Mouse (Mus musculus): ENCODE measurements around the gene Slc22a22.

Slc22a22 gene

DNA sequence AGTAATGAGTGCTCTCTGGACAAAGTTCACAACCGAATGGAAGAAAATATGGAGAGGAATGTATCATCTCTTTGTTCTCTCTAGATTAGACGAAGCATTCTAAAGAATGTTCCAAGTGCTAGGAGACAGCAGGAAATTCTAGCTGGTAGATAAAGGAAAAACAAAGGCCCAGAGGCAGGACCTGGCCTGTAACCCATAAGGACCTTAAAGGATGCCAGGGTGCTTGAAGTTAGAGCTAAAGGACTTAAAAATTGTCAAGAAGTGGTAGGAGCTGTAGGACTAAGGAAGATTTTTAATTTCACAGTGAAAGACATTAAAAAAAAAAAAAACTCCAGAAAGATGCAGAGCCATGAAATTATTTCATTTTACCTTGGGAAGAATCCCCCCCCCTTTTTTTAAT is at the start of gene Slc22a22:
TSS of gene Slc22a22 (minus strand) at position 101 of the 400 bp plus-strand sequence.
- in situ Hi-C loops (cut with MboI, MseI), result no loop called here

DNA sequence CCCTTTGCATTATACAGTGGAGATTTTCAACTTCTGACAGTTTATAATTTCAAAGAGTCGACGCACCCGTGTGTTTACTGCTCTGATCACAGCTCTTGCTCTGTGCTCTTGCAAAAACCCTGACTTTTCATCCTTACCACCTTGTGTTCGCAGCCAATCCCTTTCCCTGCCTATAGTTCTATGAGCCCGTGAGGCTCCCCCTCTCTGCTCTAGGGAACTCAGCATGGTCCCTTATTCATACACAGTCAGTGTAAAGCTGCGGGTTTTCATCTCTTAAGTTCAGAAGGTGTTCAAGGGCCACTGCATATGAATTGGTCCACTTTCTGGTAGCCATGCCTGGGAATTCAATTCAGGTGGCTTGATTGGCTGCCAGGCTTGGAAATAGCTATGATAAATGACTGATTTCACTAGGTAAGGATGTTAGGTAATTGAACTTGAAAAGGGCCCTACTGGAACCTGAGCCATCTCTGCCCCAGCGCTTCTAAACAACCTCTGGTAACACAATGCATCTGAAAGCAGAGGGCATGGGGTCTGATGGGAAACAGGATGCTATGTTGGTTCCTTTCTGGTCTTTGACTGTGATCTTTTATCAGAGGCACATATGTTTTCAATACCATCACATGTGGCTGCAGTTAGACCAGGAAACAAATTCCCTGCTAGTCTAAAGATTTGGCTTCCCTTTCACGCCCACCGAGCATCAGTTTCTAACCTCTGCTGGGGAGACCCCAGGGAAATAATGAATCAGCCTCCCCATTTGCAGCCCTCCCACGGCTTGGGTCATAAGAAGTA is 46.3 kb upstream of the Slc22a22 start:
- in situ Hi-C loops (cut with MboI, MseI), result loop anchor here (25.0 kb wide), 1 partner anchor 1186 kb away; no protein-coding TSS in a partner anchor

DNA sequence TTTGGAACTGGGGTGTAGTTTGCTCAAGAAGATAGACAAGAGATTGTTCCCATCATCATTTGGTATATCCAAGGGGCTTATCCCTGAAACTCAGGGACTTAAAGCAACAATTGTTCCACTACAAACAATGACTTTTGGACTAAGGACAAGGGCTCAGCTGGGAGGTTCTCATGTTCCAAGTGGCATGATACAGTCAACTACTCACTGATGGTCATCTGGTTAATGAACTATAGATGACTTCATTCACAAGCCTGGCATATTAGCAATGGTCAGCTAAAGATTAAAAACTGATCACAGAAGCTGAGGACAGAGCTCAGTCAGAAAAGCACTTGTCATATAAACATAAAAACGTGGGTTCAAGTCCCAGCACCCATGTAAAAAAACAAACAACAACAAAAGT is 44.7 kb upstream of the Slc22a22 start:
- in situ Hi-C loops (cut with MboI, MseI), result loop anchor here (25.0 kb wide), 1 partner anchor 1185 kb away; no protein-coding TSS in a partner anchor

DNA sequence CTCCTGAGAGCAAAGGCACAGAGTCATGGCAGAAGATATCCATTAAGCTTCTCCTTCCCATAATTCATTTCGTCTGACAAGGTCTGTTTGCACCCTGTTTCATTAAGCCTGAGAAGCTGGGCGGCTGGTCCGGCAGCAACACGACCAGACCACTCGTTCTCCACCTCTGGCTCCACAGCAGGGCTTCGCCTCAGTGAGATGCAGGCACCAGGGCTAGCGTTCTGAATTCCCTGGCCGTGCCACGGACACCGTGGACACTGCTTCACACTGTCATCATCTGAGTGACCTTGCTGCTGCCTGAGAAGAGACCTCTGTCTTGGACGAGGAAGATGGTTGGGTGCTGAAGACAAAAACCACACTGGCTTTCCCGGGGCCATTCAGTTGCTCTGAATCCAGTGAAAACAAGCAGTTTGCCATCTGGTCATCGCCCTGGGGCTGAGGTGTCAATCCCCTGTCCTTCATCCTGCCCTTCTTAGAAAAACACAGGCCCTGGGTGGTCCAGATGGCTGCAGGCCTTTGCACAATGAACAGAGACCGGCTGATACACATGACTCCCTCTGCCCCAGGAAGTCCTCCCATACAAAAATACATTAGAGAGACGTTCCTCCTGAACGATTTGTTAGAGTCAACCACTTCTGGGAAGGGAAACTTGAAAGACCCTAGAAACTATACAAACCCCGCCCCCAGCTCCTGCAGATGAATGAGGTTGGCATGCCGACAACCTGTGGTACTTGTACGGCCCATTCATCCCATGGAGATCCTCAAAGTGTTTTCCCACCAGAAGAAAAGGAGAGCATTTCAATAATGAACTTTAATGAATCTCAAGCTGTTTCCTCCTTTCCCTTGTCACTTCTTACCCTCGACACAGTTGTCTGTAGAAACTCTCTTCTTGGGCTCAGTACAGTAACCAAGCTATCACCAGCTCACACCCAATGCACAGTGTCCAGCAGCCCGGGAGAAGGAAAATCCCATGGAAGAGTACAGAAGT is 32.1 kb upstream of the Slc22a22 start:
- in situ Hi-C loops (cut with MboI, MseI), result loop anchor here (10.0 to 25.0 kb wide), 2 partner anchors 1172 to 1445 kb away; no protein-coding TSS in a partner anchor

DNA sequence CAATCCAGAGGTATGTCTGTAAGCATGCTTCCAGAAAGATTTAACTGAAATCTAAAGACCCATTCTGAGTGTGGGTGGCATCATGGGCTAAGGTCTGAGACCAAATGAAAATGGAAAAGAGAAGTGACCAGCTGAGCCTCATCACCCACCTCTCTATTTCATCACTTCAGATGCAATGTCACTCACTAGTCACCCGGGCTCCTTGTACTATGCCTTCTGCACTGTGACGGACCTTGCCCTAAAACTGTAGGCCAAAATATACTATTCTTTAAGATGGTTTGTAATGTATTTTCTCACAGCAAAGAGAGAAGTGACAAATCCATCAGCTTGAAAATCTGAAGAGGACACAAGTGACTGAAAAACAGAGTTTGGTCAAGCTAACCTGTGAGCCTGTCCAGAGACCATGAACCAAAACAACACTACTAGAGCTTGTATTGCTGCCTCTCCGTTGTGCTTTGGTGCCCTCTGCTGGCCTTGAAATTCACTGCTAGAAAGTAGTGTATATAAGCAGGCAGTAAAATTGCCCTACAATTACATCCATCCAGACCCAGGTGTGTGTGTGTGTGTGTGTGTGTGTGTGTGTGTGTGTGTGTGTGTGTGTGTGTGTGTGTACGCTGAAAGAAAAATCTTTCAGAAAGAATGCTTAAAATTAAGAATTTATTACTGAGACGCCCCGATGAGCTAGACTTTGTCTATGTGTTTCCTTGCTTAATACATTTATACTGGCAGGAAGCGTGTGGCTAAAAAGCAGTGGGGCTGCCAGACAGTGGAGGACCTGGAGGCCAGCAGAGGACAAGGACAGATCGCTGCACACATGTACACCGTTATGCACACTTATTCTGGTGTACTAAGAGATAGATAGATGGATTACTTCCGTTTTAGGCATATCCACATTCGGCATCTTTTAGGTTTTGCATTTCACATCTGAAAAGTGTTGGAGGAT is 31.1 kb upstream of the Slc22a22 start:
- in situ Hi-C loops (cut with MboI, MseI), result loop anchor here (25.0 kb wide), 1 partner anchor 1171 kb away; no protein-coding TSS in a partner anchor

- in situ Hi-C loops (cut with MboI, MseI), result loop anchor here (25.0 kb wide), 1 partner anchor 1167 kb away; no protein-coding TSS in a partner anchor
Observed at GRCm38 (mm10) chr15:57504126-57504705, 26.8 kb upstream of the Slc22a22 start.

DNA sequence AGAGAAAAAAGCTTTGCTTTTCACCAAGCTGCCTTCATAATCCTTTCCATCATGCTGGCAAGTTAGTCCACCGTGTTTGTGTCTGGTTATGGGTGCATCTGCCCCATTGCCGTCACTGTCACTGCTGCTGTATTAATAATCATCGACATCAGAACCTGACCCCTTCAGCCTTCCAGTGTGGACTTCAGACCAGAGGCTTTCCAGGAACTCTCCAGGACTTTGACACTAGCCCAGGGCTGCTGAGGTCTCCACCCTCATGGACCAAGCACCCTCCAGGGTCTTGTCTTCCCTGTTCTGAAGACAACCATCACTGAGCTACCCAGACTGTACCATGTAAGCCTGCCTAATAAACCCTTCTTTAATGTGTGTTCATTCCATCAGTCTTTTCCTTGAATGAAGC is 26.2 kb upstream of the Slc22a22 start:
- in situ Hi-C loops (cut with MboI, MseI), result loop anchor here (25.0 kb wide), 1 partner anchor 1166 kb away; no protein-coding TSS in a partner anchor

DNA sequence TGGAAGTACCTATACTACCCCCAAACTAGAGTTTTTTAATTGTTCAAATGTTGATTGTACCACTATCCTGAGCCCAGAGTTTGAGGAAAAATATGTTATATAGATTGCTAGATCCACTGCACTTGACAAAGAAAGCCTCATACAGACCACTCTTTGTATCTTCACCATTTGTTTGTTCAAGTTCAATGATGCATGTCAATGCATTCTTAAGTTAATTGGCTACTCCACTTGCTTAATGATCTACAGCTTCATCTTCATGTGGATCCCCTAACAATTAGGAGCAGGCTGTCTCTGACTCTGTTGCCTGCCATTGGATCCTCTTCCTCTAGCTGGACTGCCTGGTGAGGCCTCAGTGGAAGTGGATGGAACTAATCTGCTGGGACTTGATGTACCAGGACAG is 24.1 kb upstream of the Slc22a22 start:
- in situ Hi-C loops (cut with MboI, MseI), result loop anchor here (25.0 kb wide), 1 partner anchor 1164 kb away; no protein-coding TSS in a partner anchor

- in situ Hi-C loops (cut with MboI, MseI), result no loop called here
Observed at GRCm38 (mm10) chr15:57496106-57496505, 18.7 kb upstream of the Slc22a22 start.

DNA sequence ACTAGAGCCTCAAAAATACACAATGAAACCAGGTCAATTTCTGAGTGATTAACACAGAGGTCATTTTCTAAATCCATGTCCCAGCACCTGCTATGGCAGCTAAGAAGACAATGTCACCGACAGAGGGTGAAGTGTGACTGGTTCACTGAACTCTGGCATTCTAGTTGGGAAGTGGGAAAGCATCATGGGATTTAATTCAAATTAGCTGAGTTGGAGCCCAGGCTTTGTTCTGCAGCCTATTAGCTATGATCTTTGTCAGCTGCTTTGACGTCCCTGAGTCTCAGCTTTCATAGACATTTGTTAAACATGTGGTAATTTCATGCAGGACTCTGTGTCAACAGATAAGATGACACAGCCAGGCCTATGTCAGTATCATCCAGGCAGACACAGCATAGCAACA is 5.1 kb upstream of the Slc22a22 start:
- in situ Hi-C loops (cut with MboI, MseI), result no loop called here

- in situ Hi-C loops (cut with MboI, MseI), result no loop called here
Observed at GRCm38 (mm10) chr15:57471648-57472047, 5.8 kb downstream of the Slc22a22 start.

DNA sequence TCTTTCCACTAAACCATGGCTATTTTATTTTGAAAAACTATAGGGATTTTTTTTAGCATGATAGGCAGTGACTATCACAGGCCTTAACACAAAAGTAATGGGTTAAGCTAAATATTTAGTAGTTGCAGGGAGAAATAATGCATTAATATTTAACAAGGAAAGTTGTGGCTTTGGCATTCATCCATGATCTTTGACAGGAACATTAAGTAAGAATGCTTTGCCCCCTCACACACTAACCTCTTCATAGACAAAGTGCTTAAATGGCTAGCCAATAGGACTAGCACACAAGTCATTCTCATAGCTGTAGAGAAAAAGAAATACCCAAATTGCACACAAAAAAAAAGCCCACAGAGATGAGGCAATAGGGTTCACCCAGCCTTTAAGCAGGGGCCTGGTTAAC is 11.4 kb downstream of the Slc22a22 start:
- in situ Hi-C loops (cut with MboI, MseI), result no loop called here

GRCm38 (mm10) chr15:57465061-57465460 is 12.4 kb downstream of the Slc22a22 start:
- in situ Hi-C loops (cut with MboI, MseI), result no loop called here

GRCm38 (mm10) chr15:57464066-57464465 is 13.4 kb downstream of the Slc22a22 start:
- in situ Hi-C loops (cut with MboI, MseI), result no loop called here

GRCm38 (mm10) chr15:57461284-57461683 is 16.1 kb downstream of the Slc22a22 start:
- in situ Hi-C loops (cut with MboI, MseI), result no loop called here

GRCm38 (mm10) chr15:57457374-57457773 is 20.1 kb downstream of the Slc22a22 start:
- in situ Hi-C loops (cut with MboI, MseI), result no loop called here

DNA sequence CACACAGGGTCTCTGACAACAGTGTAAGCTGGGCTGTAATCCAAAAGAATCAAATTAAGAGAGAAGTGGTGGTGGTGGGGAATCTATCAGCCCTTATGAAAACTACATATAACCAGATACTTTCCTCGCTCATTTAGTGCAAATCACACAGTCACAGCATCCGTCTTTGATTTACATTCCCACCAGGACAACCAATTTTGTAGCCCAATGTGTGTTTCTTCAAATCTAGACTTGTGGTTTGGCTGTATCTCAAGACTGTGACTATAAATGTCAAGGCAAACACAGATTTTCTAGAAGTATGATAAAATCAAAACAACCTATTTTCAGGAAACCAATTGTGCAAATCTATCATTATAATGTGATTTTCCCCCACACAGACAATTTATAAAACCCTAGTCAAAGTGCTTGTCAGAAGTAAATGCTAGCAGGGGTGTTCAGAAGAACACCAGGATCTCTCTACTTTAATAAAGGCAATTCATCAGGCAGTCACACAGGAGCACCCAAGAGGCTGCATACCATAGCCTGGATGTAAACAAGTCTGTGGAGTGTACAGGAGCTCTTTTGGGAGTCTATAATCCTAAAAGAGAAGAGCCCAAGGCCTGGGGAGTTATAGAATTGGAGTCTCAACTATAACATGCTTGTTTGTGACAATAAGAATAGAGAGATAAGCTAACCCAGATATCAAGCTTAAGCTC is 42.6 kb downstream of the Slc22a22 start:
- in situ Hi-C loops (cut with MboI, MseI), result no loop called here

DNA sequence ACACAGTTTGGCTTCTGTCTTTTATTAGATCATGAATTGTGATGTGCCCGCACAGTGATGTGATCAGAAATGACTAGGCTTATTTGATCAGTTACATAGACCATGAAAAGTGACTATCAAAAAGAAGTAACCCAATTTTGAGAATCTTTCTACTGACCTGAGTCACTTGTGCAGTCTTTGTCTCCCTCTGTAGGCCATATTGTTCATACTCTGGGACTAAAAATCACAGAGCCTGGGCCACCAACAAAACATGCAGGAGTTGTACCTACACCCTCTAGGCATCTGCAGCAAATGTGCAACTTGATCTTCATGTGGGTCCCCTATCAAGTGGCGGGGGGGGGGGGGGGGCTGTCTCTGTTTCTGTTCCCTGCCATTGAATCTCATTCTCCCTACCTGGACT is 68.9 kb downstream of the Slc22a22 start:
- in situ Hi-C loops (cut with MboI, MseI), result no loop called here

DNA sequence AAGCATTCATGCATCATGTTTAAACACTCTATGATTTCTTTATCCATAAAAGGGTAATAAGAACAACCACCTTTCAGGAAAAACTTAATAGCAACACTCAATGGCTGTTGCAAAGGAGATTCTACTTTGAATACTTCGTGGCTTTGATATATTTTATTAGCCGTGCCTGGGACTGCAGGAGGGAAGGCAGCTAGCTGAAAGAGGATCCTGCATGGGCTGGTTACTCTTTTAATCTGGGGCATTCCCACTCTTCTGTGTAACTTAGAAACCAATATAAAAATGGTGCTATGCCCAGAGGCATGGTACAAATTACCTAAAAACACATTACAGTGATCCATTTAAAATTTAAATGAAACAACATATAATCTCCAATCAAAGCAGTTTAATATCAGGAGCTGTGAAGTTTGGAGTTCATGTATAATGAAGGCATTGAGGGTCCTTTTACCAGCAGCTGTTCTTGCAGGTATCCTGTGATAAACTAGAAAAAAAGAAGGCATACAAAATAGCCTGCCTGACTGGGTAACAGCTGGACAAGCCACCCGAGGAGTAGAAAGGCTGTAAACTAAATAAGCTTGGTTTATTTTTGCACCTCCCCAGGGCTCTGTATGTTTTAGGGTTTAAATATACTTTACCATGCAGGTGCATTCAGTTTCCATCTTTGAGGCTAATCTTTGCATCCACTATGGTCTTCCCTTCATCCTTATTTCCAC is 78.8 kb downstream of the Slc22a22 start:
- in situ Hi-C loops (cut with MboI, MseI), result no loop called here

Measured in regulatory T cell (primary cell).